Mouse (Mus musculus): ENCODE measurements around the gene Aif1.

DNA sequence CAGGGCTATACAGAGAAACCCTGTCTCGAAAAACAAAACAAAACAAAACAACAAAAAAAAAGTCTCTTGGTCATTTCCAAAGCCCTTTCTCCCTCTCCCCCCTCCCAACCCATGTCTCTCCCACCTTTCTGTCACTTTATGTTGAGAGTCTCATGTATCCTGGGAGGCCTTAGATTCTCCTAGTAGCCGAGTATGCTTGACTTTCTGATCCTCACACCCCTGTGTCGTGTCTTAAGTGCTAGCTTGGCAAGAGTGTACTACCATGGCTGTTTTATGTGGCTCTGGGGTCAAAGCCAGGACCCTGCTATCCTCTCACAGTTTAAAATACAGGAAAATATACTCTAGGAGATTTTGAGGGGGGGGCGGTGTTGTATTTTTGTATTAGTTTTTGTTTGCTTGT is 11.5 kb upstream of the Aif1 start:
- no peak for TF ChIP-seq POLR2A (IDR thresholded peaks at IDR 0.05; ENCODE audit: control insufficient read depth in 1 of 2, insufficient read depth in 1 of 2, low read depth in 1 of 2, low read length in 2 of 2, poor library complexity in 1 of 2)
- TF ChIP-seq HCFC1 (IDR thresholded peaks at IDR 0.05; ENCODE audit: low read depth, low read length): no peak
- TF ChIP-seq SMC3 (IDR thresholded peaks at IDR 0.05; ENCODE audit: low read depth, low read length): no peak
- no peak for TF ChIP-seq POLR2AphosphoS5 (IDR thresholded peaks at IDR 0.05; ENCODE audit: borderline replicate concordance, low read depth, low read length)
- TF ChIP-seq ELF1 (IDR thresholded peaks at IDR 0.05; ENCODE audit: low read depth, low read length): no peak
- TF ChIP-seq CTCF (IDR thresholded peaks at IDR 0.05 in 2 of 3, conservative IDR thresholded peaks at IDR 0.05 in 1 of 3; ENCODE audit: control insufficient read depth in 1 of 3, insufficient read depth in 1 of 3, low read depth in 2 of 3, low read length in 3 of 3, poor library complexity in 1 of 3, severe bottlenecking in 1 of 3): no peak
- no peak for TF ChIP-seq GATA1 (IDR thresholded peaks at IDR 0.05; ENCODE audit: low read depth, low read length)
